Mouse (Mus musculus): Measurements from ENCODE around the gene Trpm1. TPM values are rescaled to one million over a fixed set of nuclear protein-coding genes. Genes with fewer than 3 reads are reported as not detected.

The Trpm1 gene
- polyA plus RNA-seq, 1 experiment = 0.01 TPM

GRCm38 (mm10) chr7:64155226-64155625 is 1.6 kb downstream of the Trpm1 start:
- no peaks in the 10 kb centered on the region for H3K36me3 ChIP-seq (ENCODE audit: control insufficient read depth)
- peaks cover 3% of the 10 kb centered on the region; the same call in 1 of the 2 replicates for H3K27me3 ChIP-seq (ENCODE audit: control insufficient read depth)
- no peak for TF ChIP-seq TAL1 (IDR thresholded peaks at IDR 0.05; ENCODE audit: low read length)
- no peak for TF ChIP-seq GATA1 (IDR thresholded peaks at IDR 0.05; ENCODE audit: low read length)
- peaks cover 6% of the 10 kb centered on the region for H3K4me1 ChIP-seq (ENCODE audit: control insufficient read depth)
- H3K4me3 ChIP-seq (replicated peaks) = no peak overlapping the region
- no peaks in the 10 kb centered on the region for H3K9me3 ChIP-seq (ENCODE audit: control insufficient read depth, low read length)

GRCm38 (mm10) chr7:64155687-64156086 is 2.1 kb downstream of the Trpm1 start:
- no peak for TF ChIP-seq TAL1 (IDR thresholded peaks at IDR 0.05; ENCODE audit: low read length)
- TF ChIP-seq GATA1 (IDR thresholded peaks at IDR 0.05; ENCODE audit: low read length) = no peak
- Histone ChIP-seq H3K9me3 (ENCODE audit: control insufficient read depth, low read length) (no peaks in the 10 kb centered on the region), H3K27me3 (ENCODE audit: control insufficient read depth) (peaks cover 3% of the 10 kb centered on the region; the same call in 1 of the 2 replicates), H3K4me1 (ENCODE audit: control insufficient read depth) (peaks cover 6% of the 10 kb centered on the region), H3K4me3 (replicated peaks) (no peak overlapping the region), H3K36me3 (ENCODE audit: control insufficient read depth) (no peaks in the 10 kb centered on the region)

GRCm38 (mm10) chr7:64156271-64156911 is 2.8 kb downstream of the Trpm1 start:
- H3K27me3 ChIP-seq (ENCODE audit: control insufficient read depth) = peaks cover 3% of the 10 kb centered on the region; the same call in 1 of the 2 replicates
- H3K36me3 ChIP-seq (ENCODE audit: control insufficient read depth) = no peaks in the 10 kb centered on the region
- TF ChIP-seq GATA1 (IDR thresholded peaks at IDR 0.05; ENCODE audit: low read length) = no peak
- TF ChIP-seq TAL1 (IDR thresholded peaks at IDR 0.05; ENCODE audit: low read length) = no peak
- H3K4me3 ChIP-seq (replicated peaks) = no peak overlapping the region
- no peaks in the 10 kb centered on the region for H3K9me3 ChIP-seq (ENCODE audit: control insufficient read depth, low read length)
- peaks cover 6% of the 10 kb centered on the region for H3K4me1 ChIP-seq (ENCODE audit: control insufficient read depth)

- Histone ChIP-seq H3K36me3 (ENCODE audit: control insufficient read depth) (no peaks in the 10 kb centered on the region), H3K4me3 (replicated peaks) (no peak overlapping the region), H3K9me3 (ENCODE audit: control insufficient read depth, low read length) (no peaks in the 10 kb centered on the region), H3K4me1 (ENCODE audit: control insufficient read depth) (peaks cover 6% of the 10 kb centered on the region), H3K27me3 (ENCODE audit: control insufficient read depth) (peaks cover 3% of the 10 kb centered on the region; the same call in 1 of the 2 replicates)
- no peak for TF ChIP-seq TAL1 (IDR thresholded peaks at IDR 0.05; ENCODE audit: low read length)
- no peak for TF ChIP-seq GATA1 (IDR thresholded peaks at IDR 0.05; ENCODE audit: low read length)
Observed at GRCm38 (mm10) chr7:64156918-64157690, 3.5 kb downstream of the Trpm1 start.

GRCm38 (mm10) chr7:64158281-64159055 is 4.8 kb downstream of the Trpm1 start:
- H3K9me3 ChIP-seq (ENCODE audit: control insufficient read depth, low read length) = no peaks in the 10 kb centered on the region
- peaks cover 3% of the 10 kb centered on the region; the same call in 1 of the 2 replicates for H3K27me3 ChIP-seq (ENCODE audit: control insufficient read depth)
- no peak for TF ChIP-seq GATA1 (IDR thresholded peaks at IDR 0.05; ENCODE audit: low read length)
- no peak for TF ChIP-seq TAL1 (IDR thresholded peaks at IDR 0.05; ENCODE audit: low read length)
- no peak overlapping the region for H3K4me3 ChIP-seq (replicated peaks)
- H3K4me1 ChIP-seq (ENCODE audit: control insufficient read depth) = peaks cover 6% of the 10 kb centered on the region
- no peaks in the 10 kb centered on the region for H3K36me3 ChIP-seq (ENCODE audit: control insufficient read depth)

GRCm38 (mm10) chr7:64159056-64159542 is 5.5 kb downstream of the Trpm1 start:
- TF ChIP-seq GATA1 (IDR thresholded peaks at IDR 0.05; ENCODE audit: low read length) = no peak
- no peak for TF ChIP-seq TAL1 (IDR thresholded peaks at IDR 0.05; ENCODE audit: low read length)
- H3K4me1 ChIP-seq (ENCODE audit: control insufficient read depth) = peaks cover 6% of the 10 kb centered on the region
- H3K4me3 ChIP-seq (replicated peaks) = no peak overlapping the region
- H3K27me3 ChIP-seq (ENCODE audit: control insufficient read depth) = peaks cover 3% of the 10 kb centered on the region; the same call in 1 of the 2 replicates
- no peaks in the 10 kb centered on the region for H3K36me3 ChIP-seq (ENCODE audit: control insufficient read depth)
- no peaks in the 10 kb centered on the region for H3K9me3 ChIP-seq (ENCODE audit: control insufficient read depth, low read length)

- H3K9me3 ChIP-seq (ENCODE audit: control insufficient read depth, low read length) = no peaks in the 10 kb centered on the region
- H3K4me3 ChIP-seq (replicated peaks) = no peak overlapping the region
- peaks cover 6% of the 10 kb centered on the region for H3K4me1 ChIP-seq (ENCODE audit: control insufficient read depth)
- TF ChIP-seq TAL1 (IDR thresholded peaks at IDR 0.05; ENCODE audit: low read length) (no peak), GATA1 (IDR thresholded peaks at IDR 0.05; ENCODE audit: low read length) (no peak)
- H3K27me3 ChIP-seq (ENCODE audit: control insufficient read depth) = peaks cover 3% of the 10 kb centered on the region; the same call in 1 of the 2 replicates
- H3K36me3 ChIP-seq (ENCODE audit: control insufficient read depth) = no peaks in the 10 kb centered on the region
Observed at GRCm38 (mm10) chr7:64159612-64160591, 6.3 kb downstream of the Trpm1 start.
